Mouse (Mus musculus) heart, postnatal 4 days (tissue): ENCODE measurements around the gene Fgfr2. TPM values are rescaled to one million over a fixed set of nuclear protein-coding genes. Genes with fewer than 3 reads are reported as not detected.

Experiments
- DNase-seq: peaks from one replicate; pipeline ENCODE4 v3.0.0; 2021
- total RNA-seq, 2 experiments: library from RNA; stranded (reverse); gene quantifications; 2 replicates each; pipeline ENCODE4 v1.2.3; 2021

The Fgfr2 gene
- total RNA-seq, 2 experiments from 2014 or later: 10.2 to 10.6 TPM

DNA sequence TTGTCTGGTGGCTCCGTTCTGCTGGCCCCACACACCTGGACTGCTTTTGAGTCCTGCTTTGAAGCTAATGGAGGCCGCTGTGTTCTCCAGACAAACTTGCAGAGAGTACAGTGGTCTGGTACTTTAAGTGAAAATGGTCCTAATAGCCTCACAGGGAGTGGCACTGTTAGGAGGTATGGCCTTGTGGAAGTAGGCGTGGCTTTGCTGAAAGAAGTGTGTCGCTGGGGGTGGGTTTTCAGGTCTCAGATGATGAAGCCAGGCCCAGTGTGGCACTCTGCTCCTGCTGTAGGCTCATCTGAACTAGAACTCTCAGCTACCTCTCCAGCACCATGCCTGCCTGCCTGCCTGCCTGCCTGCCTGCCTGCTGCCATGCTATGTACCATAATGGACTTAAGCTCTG is 2355.0 kb downstream of the Fgfr2 start:
- no peak for DNase-seq

DNA sequence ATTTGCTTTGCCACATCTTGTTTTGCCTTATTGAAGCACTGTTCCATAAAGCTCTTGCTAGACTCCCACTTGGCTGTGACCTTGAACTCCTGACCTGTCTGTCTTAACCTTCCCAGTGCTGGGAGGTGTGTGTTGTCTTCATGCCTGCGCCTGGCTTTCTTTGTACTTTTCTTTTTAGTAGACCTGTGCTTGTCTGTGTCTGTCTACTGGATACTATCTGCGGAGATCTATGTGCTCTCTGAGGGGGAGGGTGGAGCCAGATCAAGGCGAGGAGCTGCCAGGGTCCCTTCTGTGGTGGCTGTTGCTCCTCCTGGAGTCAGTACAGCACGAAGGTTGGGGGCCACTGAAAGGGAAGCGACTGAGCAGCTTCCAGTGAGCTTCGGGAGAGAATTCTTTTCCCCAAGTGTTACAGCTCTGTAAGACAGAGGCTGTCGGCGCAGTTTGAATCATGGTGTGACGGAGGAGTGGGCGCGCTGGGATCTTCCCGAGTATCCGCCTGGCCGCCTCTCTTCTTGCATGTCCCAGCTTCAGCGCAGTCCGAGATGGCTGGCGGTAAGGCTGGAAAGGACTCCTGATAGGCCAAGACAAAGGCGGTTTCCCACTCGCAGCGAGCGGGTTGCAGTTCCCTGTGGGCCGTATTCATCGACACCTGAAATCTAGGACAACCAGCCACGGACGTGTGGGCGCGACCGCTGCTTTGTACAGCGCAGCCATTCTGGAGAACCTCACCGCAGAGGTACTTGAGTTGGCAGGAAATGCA is 2356.6 kb downstream of the Fgfr2 start:
- no peak for DNase-seq

DNA sequence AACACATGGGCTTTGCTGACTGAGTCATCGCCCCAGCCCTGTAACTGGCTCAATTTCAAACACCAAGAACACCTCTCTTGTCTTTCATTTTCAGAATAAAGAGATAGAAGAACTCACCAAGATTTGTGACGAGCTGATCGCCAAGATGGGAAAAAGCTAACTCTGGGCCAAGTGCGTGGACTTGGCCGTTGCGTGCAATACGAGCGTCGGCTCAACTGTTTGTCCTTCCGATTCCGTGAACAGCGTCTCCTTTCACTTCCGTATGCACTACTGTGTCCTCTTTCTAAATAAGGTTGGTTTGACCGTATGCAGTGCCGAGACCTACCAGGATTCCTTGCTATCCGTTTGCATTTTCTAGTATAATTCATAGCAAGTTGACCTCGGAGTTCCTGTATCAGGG is 2359.0 kb downstream of the Fgfr2 start:
- DNase-seq: no peak

DNA sequence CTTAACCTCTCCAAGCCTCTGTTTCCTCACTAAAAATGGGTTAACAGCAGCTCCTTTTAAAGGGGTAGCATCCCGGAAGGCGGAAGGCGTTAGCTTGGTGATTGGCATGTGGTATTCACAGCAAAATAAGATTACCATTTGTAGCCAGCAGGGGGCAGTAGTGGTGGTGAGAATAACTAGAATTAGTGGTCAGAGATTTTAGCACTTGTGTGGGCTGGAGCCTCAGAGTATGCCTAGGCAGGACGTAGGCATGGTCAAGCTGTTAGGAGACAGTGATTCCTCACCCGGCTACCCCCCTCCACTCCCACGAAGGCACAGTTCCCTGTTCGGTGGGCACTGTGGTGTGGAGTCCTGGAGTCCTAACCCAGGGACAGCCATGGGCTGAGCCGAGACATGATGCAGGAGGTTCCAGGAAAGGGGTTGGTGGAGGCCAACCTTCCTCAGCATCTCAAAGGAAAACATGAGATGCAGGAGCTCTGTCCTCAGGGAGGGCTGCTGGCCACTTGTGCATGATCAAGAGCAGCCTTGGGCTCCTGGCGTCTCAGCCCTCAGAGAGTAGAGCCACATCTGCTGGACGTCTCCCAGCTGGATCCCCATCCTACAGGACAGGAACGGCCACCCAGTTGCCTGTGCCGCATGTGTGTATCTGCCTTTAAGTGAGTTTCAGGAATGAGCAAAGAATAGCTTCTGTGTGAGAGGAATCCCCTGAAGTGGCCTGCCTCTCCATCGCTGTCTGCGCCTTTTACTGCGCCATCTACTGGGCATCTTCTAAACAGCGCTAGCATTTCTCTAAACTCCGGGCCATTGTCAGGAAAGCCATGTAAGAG is 2360.9 kb downstream of the Fgfr2 start:
- DNase-seq: peak; percentile 81

DNA sequence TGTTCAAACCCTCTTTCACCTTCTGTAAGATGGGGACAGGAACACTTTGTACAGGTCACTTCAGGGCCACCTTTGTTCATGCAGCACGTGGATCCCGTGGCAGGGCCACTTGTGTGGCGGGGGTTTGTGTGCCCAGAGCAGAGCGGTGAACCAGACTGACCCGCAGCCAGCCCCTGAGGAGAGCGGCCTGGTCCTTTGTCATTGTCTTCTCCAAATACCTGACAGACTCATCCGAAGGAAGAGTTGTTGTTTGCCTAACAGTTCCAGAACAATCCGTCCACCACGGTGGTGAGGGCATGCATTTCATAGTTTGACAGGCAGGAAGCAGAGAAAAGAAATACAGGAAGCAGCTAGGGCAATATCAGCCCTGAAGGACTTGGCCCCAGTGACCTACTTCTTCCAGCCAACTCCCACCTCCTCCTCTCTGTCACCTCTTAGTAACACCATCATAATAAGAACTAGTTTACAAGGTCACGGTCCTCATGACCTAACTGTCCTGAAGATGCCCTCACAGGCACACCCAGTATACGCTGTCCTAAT is 2365.8 kb downstream of the Fgfr2 start:
- no peak for DNase-seq

GRCm38 (mm10) chr7:130756343-130756835 is 2366.8 kb downstream of the Fgfr2 start:
- no peak for DNase-seq

GRCm38 (mm10) chr7:130754790-130755189 is 2368.4 kb downstream of the Fgfr2 start:
- peak; percentile 50 for DNase-seq

- DNase-seq: no peak
These were observed 2371.5 kb downstream of the Fgfr2 start for GRCm38 (mm10) chr7:130751678-130752077.

DNA sequence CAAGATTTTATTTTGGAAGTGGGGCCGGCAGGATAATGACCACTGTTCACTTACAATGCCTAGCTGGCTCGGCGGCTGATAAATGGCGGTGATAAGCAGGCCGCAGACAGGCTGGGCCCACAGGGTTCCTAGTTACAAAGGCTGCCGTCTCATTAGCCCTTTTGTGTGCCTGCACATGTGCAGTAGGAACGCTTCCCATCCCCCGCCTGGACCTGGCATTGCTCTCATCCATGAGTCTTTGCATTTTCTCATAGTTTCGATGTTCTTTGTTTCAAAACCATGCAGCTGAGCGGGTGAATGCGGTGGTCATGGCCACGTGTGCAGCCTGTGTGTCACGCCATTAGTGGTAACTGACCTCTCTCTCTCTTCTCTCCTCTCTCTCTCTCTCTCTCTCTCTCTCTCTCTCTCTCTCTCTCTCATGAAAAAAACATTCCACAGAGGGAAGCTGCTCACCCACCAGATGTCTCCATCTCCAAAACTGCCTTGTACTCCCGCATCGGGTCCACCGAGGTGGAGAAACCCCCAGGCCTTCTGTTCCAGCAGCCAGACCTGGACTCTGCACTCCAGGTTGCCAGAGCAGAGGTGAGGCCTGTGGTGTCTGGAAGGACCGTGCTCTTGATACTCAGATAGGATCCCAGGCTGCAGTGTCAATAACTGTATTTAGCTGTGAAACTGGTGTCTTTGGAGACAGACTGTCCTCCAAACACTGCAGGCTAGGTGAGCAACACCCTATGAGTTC is 2372.2 kb downstream of the Fgfr2 start:
- DNase-seq: no peak

GRCm38 (mm10) chr7:130749165-130749564 is 2374.0 kb downstream of the Fgfr2 start:
- DNase-seq: no peak

DNA sequence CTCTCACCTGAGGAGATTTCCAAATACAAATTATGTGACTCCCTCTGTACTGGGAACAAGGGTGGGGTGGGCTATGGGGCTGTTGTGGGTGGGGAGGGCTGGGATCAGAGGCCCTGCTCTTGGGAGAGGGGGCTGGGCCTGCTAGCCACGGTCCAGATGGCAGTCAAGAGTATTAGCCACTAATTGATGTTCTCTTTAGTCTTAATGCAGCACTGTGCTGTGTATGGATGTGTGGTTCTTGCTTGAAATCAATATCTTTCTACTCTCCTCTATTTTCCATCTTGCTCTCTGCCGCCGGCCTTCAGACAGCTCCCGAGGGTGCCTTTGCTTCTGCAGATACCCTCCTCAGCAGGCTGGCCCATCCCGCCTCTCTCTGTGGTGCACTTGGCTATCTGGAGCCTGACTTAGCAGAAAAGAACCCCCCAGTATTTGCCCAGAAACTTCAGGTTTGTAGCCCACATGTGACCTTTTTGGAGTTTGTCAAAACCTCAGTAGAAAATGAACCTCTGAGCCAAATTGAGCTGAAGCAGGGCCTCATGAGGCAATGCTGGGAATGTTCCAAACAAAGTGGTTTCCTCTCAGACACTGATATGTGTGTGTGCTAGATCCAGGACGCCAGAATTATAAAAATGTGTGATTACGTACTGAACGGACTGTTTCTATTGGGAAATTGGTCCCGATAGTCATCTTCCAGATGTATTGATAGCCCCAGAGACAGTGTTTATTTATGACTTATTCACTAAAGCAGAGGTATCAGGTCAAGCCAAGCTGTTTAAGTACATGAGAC is 2379.7 kb downstream of the Fgfr2 start:
- no peak for DNase-seq

DNA sequence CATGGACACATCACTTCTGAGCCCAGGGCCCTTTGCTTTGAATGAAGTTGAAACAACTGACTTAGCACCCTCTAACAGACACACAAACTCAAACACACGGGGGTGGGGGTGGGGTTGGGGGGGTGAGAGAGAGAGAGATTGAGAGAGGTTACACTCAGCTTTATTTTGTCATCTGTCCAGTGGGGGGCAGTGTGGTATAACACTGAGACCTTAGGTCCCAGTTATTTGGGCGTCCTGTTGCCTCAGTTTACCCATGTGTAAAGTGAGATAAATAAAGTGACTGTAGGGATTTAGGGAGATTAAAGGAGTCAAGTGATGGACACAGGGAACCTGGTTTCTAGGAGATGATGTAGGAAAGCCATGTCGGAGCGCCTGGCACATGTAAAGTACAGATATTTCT is 2382.1 kb downstream of the Fgfr2 start:
- no peak for DNase-seq

DNA sequence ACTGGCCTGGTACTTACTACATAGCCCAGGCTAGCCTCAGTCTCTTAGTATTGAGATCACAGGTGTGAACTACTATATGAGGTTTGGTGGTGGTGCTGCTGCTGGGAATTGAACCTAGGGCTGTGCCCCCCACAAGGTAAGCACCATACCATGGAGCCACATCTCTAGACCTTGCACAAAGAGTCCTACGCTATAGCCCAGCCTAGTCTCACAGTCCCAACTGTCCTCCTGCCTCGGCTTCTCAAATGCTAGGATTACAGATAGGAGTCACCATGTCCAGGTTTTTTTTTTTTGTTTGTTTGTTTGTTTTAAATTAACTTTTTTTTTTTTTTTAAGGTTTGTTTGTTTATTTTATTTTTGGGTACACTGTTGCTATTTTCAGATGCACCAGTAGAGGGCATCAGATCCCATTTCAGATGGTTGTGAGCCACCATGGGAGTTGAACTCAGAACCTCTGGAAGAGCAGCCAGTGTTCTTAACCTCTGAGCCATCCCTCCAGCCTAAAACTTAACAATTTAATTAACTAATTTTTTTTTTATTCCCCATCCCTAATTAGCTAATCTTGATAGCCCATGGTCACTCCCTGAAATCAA is 2388.9 kb downstream of the Fgfr2 start:
- no peak for DNase-seq

DNA sequence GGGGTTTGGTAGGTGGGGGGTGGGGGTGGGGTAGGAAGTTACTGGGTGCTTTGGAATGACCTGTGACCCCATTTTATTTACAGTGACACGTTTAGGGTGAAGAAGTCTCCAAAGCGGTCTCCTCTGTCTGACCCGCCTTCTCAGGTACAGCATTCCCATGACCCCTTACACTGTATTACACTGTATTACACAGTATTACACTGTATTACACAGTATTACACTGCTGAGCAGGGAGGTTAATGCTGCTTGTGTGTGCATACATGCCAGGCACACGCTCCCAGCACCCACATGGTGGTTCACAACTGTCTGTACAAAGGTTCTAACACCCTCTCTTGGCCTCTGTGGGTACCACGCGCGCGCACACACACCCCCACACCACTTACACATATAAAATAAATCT is 2389.7 kb downstream of the Fgfr2 start:
- DNase-seq: no peak

- DNase-seq: no peak
These were observed 2390.2 kb downstream of the Fgfr2 start for GRCm38 (mm10) chr7:130732908-130733307.

DNA sequence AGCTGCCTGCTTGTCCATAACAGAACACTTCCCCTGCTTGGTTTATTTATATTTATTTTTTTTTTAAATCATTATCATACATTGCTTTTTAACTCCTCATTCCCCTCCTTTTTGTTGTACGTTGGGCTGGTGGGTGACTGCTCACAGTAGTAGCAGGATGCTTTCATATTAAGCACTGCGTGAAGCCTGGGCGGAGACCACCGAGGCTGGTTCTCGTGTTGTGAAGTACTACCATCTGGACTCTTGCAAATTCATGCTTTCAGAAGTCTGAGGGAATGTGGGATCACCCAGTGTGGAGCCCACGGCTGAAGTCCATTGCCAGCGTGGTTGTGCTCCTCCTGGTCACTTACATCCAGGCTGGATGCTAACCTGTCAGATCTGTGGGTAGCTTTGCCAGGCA is 2391.4 kb downstream of the Fgfr2 start:
- DNase-seq: no peak

DNA sequence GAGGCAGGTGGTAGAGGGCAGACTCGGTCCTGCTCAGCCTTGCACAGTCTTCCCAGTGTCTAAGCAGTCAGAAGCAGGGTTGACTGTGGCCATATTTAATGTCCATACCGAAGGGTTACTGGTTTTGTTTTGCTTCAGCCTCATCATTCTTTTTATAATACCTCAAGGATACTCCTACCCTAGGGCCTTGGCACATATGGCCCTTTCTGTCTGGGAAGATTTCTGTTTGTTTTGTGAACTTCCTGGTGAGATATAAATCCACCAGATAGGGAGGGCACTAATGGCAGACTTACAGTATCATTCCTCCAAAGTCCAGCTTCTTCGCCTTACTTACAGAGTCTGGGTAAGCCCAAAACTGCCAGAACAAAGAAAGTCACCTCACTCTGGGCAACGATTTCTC is 2395.6 kb downstream of the Fgfr2 start:
- DNase-seq: no peak

DNA sequence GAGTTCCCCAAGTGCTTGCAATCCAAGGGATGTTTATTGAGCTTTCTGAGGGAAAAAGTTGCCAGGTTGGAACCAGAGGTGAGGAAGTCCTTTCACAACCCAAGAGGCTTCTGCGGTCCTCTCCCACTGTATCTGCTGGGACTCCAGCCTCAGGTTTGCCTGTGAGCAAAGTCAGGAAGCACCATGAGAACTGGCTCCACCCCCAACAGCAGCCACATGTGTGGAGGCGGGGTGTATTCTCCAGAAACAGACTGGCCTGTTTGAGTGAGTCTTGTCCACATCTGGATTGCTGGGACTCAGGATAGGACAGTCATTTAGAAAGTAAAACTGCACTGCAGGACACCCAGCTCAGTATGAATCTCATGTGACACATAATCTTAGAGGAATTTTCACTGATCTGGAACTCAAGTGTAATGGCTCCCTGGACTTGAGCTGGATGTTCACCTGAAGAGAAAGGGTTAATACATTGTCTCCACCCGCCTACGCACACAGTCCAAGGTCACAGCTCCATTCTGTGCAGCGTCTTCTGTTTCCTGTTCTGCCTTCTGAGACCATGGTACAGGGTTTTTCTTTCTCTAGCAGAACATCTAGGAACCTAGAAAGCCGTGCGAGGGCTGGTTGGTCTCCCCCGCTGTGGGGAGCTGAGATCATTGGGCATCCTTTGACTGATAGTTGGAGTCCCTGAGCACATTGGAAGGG is 2396.3 kb downstream of the Fgfr2 start:
- peak; percentile 44 for DNase-seq

GRCm38 (mm10) chr7:130726185-130726584 is 2397.0 kb downstream of the Fgfr2 start:
- no peak for DNase-seq

- no peak for DNase-seq
These were observed 2402.4 kb downstream of the Fgfr2 start for GRCm38 (mm10) chr7:130720646-130721335.
